Mouse (Mus musculus) embryonic fibroblast, embryonic 13.5 days (primary cell): ENCODE data around the gene Bsdc1. TPM values are rescaled to one million over a fixed set of nuclear protein-coding genes. Genes with fewer than 3 reads are reported as not detected.
"Not testable (repeated sequence)": the region's sequence is repeated elsewhere in the genome, so short reads cannot be mapped to it uniquely, and the experiment has no call there.

Experiments used
- H3K27ac ChIP-seq: 2 replicates; pipeline ENCODE4 v1.5.1; 2012; ENCODE audit warnings: low read length, control low read depth, inconsistent platforms; ENCODE audit not compliant: insufficient read depth
- H3K4me1 ChIP-seq: 2 replicates; pipeline ENCODE4 v1.6.1; 2011; ENCODE audit warnings: low read length; ENCODE audit not compliant: control insufficient read depth, insufficient read depth
- H3K4me3 ChIP-seq: 2 replicates; pipeline ENCODE4 v1.5.1; 2011; ENCODE audit warnings: mild to moderate bottlenecking, control low read depth, low read length; ENCODE audit not compliant: insufficient read depth
- CTCF ChIP-seq: IDR thresholded peaks from 2 replicates; pipeline ENCODE4 v1.5.1; 2011; ENCODE audit warnings: mild to moderate bottlenecking, control low read depth, low read length, moderate library complexity, borderline replicate concordance; ENCODE audit not compliant: insufficient read depth
- POLR2A ChIP-seq: IDR thresholded peaks from 2 replicates; pipeline ENCODE4 v1.6.1; 2011; ENCODE audit warnings: low read depth, mild to moderate bottlenecking, control low read depth, low read length, moderate library complexity
- polyA plus RNA-seq: library from polyadenylated mRNA; stranded (reverse); fragments of >200 nt; gene quantifications from 2 replicates; pipeline ENCODE4 v1.2.4, GENCODE M21; 2011; ENCODE audit warnings: low read depth; ENCODE audit not compliant: missing spikeins, insufficient read length

The Bsdc1 gene
- polyA plus RNA-seq, 1 experiment, result 35.3 TPM

- Histone ChIP-seq H3K27ac (no peak overlapping the region), H3K4me3 (no peak overlapping the region), H3K4me1 (no peaks in the 10 kb centered on the region)
- TF ChIP-seq POLR2A, result no peak
- TF ChIP-seq CTCF, result no peak
Measured at GRCm38 (mm10) chr4:129450851-129451250, 10.5 kb upstream of the Bsdc1 start.

DNA sequence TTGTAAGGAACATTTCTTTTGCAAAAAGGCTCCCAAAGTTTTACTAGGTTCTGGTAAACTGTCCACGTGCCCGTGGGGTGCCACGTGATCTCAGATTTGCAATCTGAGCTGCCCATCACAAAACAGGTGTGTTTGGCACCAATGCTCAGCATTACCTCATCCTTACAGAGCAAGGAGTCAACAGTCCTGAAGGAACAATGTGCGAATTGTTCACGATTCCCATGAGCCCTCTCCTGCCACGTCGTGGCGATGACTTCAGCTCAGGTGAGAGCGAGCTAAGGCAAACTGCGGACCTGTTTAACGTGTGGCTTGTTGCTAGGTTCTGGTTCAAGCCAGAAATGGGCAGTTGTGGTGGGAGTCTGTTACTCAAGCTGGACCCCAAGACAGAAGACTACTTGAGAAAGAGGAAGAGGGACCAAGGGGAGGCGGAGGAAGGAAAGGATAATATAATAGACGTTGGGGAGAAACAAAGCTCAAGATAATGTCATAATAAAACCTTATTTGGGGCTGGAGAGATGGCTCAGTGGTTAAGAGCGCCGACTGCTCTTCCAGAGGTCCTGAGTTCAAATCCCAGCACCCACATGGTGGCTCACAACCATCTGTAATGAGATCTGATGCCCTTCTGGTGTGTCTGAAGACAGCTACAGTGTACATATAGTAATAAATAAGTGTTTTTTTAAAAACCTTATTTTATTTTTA lies 9.8 kb upstream of the Bsdc1 start:
- TF ChIP-seq CTCF (no peak), POLR2A (no peak)
- no peak overlapping the region for H3K27ac ChIP-seq
- H3K4me1 ChIP-seq, result no peaks in the 10 kb centered on the region
- no peak overlapping the region for H3K4me3 ChIP-seq

DNA sequence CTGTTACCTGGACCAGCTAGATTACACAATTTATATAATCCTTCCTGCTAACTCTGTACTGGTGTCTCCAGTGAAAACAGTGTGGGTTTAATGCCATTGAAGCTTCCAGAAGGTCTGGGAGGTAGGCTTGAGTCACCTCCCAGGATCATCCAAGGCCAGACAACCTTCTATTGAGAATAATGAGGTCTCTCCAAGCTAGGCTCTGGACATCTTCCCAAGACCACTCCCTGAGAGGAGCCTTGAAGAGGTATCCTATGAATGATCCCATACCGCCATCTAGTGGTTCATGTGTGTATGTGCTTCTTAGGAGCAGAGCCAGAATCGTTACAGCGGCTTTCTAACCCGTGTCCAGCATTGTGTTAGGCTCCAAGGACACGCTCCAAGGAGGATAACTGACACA lies 6.1 kb upstream of the Bsdc1 start:
- no peak overlapping the region for H3K4me3 ChIP-seq
- TF ChIP-seq POLR2A, result no peak
- no peak; the same call in 1 of the 2 replicates for TF ChIP-seq CTCF
- H3K27ac ChIP-seq, result no peak overlapping the region
- no peaks in the 10 kb centered on the region for H3K4me1 ChIP-seq

GRCm38 (mm10) chr4:129456126-129456525 lies 5.3 kb upstream of the Bsdc1 start:
- no peak overlapping the region for H3K27ac ChIP-seq
- no peak overlapping the region for H3K4me3 ChIP-seq
- no peaks in the 10 kb centered on the region for H3K4me1 ChIP-seq
- TF ChIP-seq CTCF (no peak), POLR2A (no peak)

- not testable (repeated sequence) for H3K27ac ChIP-seq, H3K4me1 ChIP-seq, H3K4me3 ChIP-seq
Measured at GRCm38 (mm10) chr4:129457311-129457710, 4.1 kb upstream of the Bsdc1 start.

GRCm38 (mm10) chr4:129459726-129460125 lies 1.7 kb upstream of the Bsdc1 start:
- Histone ChIP-seq H3K4me3 (no peak overlapping the region), H3K27ac (no peak overlapping the region), H3K4me1 (no peaks in the 10 kb centered on the region)
- TF ChIP-seq POLR2A (no peak), CTCF (no peak)

DNA sequence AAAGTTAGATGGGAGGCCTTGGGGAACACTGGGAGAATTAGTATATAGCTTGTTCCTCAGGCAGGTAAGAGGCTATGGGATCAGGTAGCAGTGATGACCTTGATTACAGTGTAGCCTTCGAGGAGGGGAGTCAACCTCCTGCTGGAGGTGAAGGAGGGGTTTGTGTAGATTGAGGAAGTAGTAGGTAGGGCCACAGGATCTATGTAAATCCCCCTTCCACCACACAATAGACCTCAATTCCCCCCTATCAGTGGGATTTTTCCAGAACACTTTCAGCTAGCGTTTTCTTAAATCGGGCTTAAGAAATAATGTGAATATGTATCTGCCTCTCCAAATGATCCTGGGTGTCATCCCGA lies 576 bp upstream of the Bsdc1 start:
- Histone ChIP-seq H3K27ac (peak overlapping the region; percentile 34), H3K4me3 (peak overlapping the region; percentile 44), H3K4me1 (no peaks in the 10 kb centered on the region)
- TF ChIP-seq POLR2A, result no peak
- no peak for TF ChIP-seq CTCF

DNA sequence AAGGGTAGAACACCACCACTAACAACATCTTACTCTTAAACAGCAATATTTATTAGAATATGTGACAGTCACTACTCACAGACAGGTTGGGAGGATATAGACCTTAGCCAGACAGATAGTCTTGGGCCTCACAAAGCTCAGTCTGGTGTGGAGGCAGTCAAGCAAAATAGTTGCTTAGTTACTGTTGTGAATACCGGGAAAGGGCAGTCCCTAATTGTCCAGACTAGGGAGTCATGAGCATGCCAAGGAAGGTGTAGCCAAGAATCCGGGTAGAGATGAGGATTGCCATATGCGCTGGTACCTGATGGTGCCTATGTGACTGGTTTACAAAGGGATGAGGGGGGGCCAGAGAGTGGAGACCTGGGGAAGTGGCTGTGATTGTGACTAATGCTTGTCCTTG lies 737 bp downstream of the Bsdc1 start:
- no peak overlapping the region for H3K27ac ChIP-seq
- H3K4me3 ChIP-seq, result peak overlapping the region; percentile 82
- no peak for TF ChIP-seq CTCF
- TF ChIP-seq POLR2A, result no peak
- H3K4me1 ChIP-seq, result no peaks in the 10 kb centered on the region

GRCm38 (mm10) chr4:129463097-129464059 lies 2.0 kb downstream of the Bsdc1 start:
- Histone ChIP-seq H3K4me3 (no peak overlapping the region), H3K4me1 (no peaks in the 10 kb centered on the region)
- TF ChIP-seq CTCF (no peak), POLR2A (no peak)

DNA sequence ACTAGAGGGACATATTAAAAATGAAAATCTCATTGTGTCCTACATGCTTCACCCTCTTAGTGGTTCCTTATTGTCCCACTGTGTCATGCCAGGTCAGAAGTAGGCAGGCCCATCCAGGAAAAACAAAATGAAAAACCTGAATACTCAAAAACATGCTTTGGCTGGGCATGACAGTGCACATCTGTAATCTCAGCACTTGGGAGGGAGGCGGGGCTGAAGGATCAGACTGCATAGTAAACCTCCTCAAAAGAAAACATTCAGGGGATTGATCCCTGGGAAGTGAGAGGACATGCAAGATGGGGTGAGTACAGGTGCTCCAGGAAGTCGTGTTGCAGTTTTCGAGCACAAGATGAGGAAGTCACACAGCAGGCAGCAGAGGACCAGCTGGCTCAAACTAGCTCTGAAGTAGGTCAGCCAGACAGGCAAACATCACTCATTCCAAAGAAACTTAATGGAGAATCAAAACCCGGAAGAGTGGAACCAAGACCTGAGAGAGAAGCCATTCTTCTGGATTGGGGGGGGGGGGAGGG lies 3.0 kb downstream of the Bsdc1 start:
- no peaks in the 10 kb centered on the region for H3K4me1 ChIP-seq
- H3K27ac ChIP-seq, result no peak overlapping the region
- H3K4me3 ChIP-seq, result no peak overlapping the region
- TF ChIP-seq CTCF, result no peak

More at GRCm38 (mm10) chr4:129463097-129464059, 2.0 kb downstream of the Bsdc1 start:
- no peak overlapping the region for H3K27ac ChIP-seq
